Comparison of ENCODE assay signal across 19 mouse cellular contexts in genomic region chr13:99047219-99047618, GRCm38 (mm10).
"Had no signal": no experiment of that assay in that cellular context is flagged by ENCODE, and none has a peak within 500 bp of the region (broad histone marks: within the 10 kb centered on the region; RNA-seq: fewer than 3 reads in every experiment).

No protein-coding gene starts in this region.

- H3K4me1 ChIP-seq: heart, embryonic 12.5 days; hindbrain, embryonic 15.5 days; limb, embryonic 13.5 days; limb, embryonic 15.5 days; liver, embryonic 12.5 days had no signal

- DNase-seq: gastrocnemius, postnatal 14 days; gastrocnemius, postnatal 36 days; heart, adult 18-20 months; kidney, adult 11 months; kidney, adult 8-10 months; kidney, postnatal 10 days; kidney, postnatal 25 days; layer of hippocampus, adult 9-11 months; layer of hippocampus, postnatal 36 days; left cerebral cortex, postnatal 4 days had no signal

- H3K9me3 ChIP-seq: heart, embryonic 12.5 days; hindbrain, embryonic 13.5 days; hindbrain, embryonic 15.5 days; limb, embryonic 13.5 days; limb, embryonic 15.5 days; liver, embryonic 12.5 days had no signal

- H3K9ac ChIP-seq: heart, embryonic 12.5 days; hindbrain, embryonic 13.5 days; hindbrain, embryonic 15.5 days; limb, embryonic 13.5 days; limb, embryonic 15.5 days; liver, embryonic 12.5 days; liver, embryonic 14.5 days had no signal

- H3K27me3 ChIP-seq: heart, embryonic 12.5 days; hindbrain, embryonic 13.5 days; hindbrain, embryonic 15.5 days; limb, embryonic 13.5 days; limb, embryonic 15.5 days had no signal

- H3K4me3 ChIP-seq: heart, embryonic 12.5 days; hindbrain, embryonic 13.5 days; hindbrain, embryonic 15.5 days; limb, embryonic 13.5 days; limb, embryonic 15.5 days; liver, embryonic 12.5 days had no signal

- H3K27ac ChIP-seq: hindbrain, embryonic 13.5 days; hindbrain, embryonic 15.5 days; hindbrain, postnatal 0 days; limb, embryonic 13.5 days; limb, embryonic 15.5 days; liver, embryonic 12.5 days; liver, embryonic 14.5 days had no signal

- H3K4me2 ChIP-seq: heart, embryonic 12.5 days; hindbrain, embryonic 13.5 days; hindbrain, embryonic 15.5 days; limb, embryonic 13.5 days; limb, embryonic 15.5 days; liver, embryonic 12.5 days had no signal

- H3K36me3 ChIP-seq: heart, embryonic 12.5 days; hindbrain, embryonic 13.5 days; hindbrain, embryonic 15.5 days; limb, embryonic 13.5 days; limb, embryonic 15.5 days; liver, embryonic 12.5 days had no signal

- ATAC-seq: hindbrain, postnatal 0 days; intestine, embryonic 16.5 days; liver, embryonic 12.5 days had no signal
